Mouse (Mus musculus): ENCODE results near the gene Neurod1.

The Neurod1 gene

DNA sequence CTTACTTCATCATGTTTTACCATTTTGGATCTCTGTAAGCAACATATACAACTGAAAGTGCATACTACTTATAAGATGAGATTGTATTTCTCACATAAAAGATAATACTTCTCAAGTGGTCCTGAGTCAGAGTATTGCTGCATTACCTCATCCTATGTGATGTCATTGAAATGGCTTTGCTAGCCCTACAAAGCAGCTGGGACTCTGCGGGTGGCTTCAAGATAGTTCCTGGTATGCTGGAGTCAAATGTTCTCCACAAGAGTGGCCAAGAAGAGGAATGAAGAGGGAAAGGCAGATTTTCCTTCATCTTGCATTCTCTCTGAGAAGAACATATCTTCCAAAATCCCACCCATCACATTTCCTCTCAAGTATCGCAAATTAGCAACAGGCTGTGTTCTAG lies 13.2 kb downstream of the Neurod1 start:
- CTCF ChIA-PET: no interaction called here

GRCm38 (mm10) chr2:79442906-79443305 lies 13.6 kb downstream of the Neurod1 start:
- CTCF ChIA-PET: no interaction called here

DNA sequence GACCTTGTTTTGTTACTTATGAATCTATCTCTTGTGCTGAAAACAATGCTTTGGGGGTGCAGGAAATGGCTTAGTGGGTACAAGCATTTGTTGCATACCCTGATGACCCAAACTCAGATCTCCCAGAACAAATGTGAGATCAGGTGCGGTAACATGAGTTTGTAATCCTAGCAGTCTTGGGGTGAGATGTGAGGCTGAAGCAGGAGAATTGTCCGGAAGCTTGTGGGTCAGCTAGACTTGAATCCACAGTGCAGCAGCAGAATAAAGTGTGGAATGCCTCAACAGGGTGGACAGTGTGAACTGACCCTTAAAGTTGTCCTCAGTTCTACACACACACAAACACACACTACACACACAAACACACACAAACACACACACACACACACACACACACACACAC lies 14.3 kb downstream of the Neurod1 start:
- CTCF ChIA-PET: no interaction called here

- CTCF ChIA-PET: no interaction called here
Observed at GRCm38 (mm10) chr2:79430061-79430460, 26.5 kb downstream of the Neurod1 start.

GRCm38 (mm10) chr2:79429650-79430049 lies 26.9 kb downstream of the Neurod1 start:
- CTCF ChIA-PET: interaction anchor here (0.8 kb wide), 1 partner anchor 24 kb away, joined by 4 read pairs; no protein-coding TSS in a partner anchor

GRCm38 (mm10) chr2:79429108-79429507 lies 27.4 kb downstream of the Neurod1 start:
- CTCF ChIA-PET: interaction anchor here (0.8 kb wide), 1 partner anchor 25 kb away, joined by 4 read pairs; no protein-coding TSS in a partner anchor

- CTCF ChIA-PET: no interaction called here
Observed at GRCm38 (mm10) chr2:79428569-79429104, 27.9 kb downstream of the Neurod1 start.

GRCm38 (mm10) chr2:79428022-79428421 lies 28.5 kb downstream of the Neurod1 start:
- CTCF ChIA-PET: no interaction called here

GRCm38 (mm10) chr2:79421696-79422095 lies 34.9 kb downstream of the Neurod1 start:
- CTCF ChIA-PET: no interaction called here

- CTCF ChIA-PET: no interaction called here
Observed at GRCm38 (mm10) chr2:79414505-79414904, 42.0 kb downstream of the Neurod1 start.

- CTCF ChIA-PET: no interaction called here
Observed at GRCm38 (mm10) chr2:79410903-79411255, 45.7 kb downstream of the Neurod1 start.

DNA sequence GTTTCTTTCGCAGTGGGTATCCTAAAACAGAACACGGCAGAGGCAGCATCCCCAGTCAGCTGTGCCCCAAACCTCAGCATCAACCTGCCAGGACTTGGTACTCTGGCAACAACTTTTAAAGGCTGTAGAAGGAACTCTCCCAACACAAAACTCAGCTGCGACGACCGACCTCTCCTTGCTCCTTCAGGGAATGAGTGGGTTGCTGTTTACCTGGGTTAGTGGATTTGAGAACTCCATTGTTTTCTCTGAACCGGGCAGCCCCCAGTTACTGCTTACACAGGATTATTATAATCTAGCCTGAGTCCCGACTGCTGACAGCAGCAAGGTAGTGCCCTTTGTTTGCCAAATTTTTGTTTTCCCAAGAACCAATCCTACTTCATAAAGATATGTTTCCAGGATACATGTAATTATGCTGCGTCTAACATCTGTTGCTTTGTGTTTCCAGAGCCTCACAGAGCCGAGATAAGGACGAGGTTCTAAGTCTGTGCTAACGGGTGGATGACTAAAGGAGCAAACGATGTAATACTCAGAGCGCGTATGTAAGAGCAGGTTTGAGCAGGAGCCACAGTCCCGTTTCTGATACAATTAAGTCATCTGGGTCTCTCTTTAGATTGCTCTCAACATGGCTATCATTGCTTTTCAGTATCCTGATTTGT lies 46.2 kb downstream of the Neurod1 start:
- CTCF ChIA-PET: no interaction called here

DNA sequence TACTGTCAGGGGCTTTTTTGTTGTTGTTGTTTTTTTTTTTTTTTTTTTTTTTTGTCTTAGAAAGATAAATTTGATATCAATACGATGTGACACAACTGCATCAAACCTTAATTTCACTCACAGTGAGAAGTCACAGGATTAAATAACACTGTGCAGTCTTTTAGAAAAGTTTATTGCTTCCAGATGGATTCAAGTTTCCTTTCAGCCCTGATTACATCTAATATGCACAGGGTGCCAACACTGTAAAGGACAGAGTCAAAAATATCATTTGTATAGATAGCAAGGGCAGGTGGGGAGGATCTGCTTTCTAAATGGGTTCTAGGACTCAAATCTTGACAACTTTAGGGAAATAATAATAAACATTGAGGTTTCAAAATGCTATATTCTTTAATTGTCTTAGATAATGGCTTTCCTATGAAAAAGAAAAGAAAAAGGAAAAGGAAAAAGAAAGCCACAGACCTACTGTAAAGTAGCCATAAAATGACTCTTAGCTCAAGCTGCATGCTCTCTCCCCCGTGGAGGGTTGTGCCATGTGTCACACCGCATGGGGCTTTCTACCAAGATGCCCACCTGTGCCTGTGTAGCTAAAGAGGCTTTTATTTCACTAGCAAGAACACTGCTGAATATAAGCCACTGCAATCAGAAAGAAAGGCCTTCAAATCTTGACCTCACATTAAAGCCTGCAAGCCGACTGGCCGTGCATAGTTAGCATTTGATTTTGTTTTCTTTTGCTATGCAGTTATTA lies 50.7 kb downstream of the Neurod1 start:
- CTCF ChIA-PET: no interaction called here
